Mouse (Mus musculus) frontal cortex, postnatal 14 days (tissue): ENCODE results near the gene Slc9a5.

Experiments
- DNase-seq, 2 experiments: peaks; one replicate each; pipeline ENCODE4 v3.0.0; 2022; ENCODE audit warnings: low spot score in 2 of 2

Slc9a5 gene

GRCm38 (mm10) chr8:105326141-105326672 is 22.4 kb upstream of the Slc9a5 start, which contains the start of the genes Lrrc29 and Tmem208:
Lrrc29 (minus strand) TSS chr8:105326278.
Tmem208 (plus strand) TSS chr8:105326354.
- DNase-seq = peak; percentile 95 to 97

- no peak for DNase-seq
Observed at GRCm38 (mm10) chr8:105326968-105327367, 21.7 kb upstream of the Slc9a5 start.

DNA sequence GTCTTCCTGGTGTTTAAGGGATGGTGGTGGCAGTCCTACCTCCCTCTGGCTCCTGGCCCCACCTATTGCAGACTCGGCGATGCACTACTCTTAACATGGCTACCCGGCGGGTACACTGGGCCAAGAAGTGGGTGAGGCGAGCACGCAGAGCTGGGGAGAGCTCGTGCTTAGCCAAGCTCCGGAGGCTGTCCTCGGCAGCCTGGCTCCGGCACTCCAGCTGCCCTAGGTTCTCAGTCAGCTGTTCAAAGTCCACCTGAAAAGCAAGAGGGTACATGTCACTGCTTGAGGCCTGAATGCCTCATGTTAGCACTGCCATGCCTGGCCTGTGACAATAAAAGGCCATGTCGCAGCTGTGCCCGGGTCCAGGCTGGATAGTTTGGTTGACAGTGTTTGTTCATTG is 18.3 kb upstream of the Slc9a5 start:
- no peak for DNase-seq

- DNase-seq = no peak
Observed at GRCm38 (mm10) chr8:105331469-105331868, 17.2 kb upstream of the Slc9a5 start.

GRCm38 (mm10) chr8:105331931-105332330 is 16.7 kb upstream of the Slc9a5 start:
- no peak for DNase-seq

DNA sequence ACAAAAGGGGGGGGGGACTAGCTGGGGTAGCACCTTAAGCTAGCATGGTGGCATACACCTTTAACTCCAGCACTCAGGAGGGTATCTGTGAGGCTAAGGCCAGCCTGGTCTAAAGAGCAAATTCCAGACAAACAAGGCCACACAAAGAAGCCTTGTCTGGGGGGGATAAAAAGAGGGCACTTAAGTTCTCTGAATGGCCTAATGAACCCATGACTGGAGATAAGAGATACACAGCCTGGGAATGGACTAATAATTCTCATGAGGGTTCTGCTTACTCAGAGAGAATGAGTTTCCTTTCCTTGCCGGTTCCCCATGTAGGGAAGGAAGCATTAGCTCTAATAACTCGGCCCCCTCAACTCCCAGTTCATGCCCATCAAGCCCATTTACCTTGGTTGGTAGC is 16.1 kb upstream of the Slc9a5 start:
- no peak for DNase-seq

DNA sequence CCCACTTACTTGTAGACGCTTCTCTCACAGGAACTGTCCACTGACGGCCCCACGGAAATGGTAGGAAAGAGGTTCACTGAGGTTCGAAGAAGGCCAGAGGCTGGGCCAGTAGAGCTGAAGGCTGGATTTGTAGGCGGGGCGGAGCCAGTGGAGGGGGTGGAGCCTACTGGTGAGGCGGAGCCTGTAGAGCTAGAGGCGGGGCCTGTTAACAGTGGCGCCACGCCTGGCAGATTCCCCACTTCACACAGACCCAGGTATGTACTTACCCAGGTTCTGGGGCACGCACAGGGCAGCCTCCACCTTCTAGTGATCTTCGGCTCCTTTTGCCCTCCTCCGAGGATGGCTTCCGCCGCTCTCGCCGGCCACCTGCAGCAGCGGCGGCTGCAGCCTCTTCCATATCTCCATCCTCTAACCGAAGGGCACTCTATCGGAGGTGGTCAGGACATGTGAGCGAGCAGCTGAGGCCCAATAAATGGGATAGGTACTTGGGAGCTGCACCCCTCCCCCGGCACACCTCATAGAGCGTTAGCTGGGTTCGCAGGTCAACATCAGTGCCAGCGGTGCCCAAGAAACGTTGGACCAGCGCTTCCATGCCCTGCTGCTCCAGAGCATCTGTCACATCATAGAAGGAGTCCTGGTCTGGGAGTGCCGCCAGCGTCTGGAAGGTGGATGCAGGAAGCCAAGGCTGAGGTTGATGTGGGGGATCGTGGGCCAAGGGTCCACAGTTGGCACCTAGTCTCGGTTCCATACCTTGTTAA is 12.1 kb upstream of the Slc9a5 start:
- DNase-seq = no peak

GRCm38 (mm10) chr8:105338992-105339391 is 9.7 kb upstream of the Slc9a5 start:
- no peak for DNase-seq

GRCm38 (mm10) chr8:105339886-105340635 is 8.6 kb upstream of the Slc9a5 start:
- no peak for DNase-seq

DNA sequence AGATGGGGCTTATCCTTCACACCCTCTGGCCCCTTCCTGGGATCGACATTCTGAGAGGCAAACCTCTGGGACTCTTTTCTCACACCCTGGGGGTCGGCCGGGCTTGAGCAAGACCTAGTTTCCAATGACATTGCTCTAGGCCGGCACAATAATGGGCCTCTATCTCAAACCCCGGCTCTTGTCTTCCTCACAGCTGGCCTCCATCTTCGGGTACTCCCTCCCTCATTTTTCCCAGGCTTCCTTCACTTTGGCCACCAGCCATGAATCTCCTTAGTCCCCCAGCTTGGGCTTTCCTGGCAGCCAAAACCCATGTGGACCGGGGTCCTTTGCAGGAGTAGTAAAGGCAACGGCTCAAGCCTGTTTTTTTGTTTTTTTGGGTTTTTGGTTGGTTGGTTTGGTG is 7.2 kb upstream of the Slc9a5 start:
- DNase-seq = no peak

DNA sequence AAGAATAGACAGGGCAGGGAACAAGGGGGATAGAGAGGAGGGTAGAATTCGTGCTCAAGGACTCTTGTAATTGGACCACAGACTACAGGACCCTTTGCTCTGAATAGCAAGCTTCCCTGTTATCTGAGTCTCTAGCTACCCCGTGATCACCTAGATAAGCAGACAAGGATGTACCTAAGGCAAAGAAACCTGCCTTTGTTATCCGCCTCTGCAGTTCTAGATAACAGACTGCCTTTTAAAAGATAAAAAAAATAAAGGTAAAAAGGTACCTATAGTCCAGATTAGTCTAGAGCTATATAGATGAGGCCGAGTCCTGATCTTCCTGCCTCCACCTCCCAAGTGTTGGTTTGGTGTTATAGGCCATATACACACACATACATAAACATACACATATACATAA is 5.9 kb upstream of the Slc9a5 start:
- no peak for DNase-seq

DNA sequence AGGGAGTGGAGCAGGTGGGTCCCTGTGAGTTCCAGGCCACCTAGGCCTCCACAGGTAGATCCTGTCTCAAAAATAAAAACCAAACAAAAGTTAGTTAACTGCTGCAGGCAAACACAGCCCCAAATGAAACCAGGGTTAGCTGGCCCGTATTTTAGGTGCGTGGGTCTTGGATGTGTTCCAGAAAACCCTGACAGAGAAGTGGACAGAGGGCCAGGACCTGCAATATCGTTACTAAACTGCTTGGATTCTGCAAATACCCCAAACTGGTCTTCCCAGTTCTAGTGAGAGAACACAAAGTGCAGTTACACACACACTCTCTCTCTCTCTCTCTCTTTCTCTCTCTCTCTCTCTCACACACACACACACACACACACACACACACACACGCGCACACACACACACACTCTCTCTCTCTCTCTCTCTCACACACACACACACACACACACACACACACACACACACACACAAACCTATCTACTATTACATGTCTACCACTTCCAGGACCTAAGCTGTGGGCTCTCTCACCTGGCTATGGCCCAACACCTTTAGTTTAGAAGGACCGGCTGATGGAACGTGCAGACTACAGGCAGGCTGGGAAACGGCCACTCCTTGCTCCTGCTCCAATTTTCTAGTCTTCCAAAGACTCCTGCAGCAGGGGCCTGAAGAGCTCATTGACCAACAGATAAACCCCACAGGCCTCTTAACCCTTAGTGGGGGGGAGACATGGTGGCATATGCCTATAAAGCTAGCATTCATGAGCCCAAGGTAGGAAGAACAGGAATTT is 4.7 kb upstream of the Slc9a5 start:
- DNase-seq = no peak

GRCm38 (mm10) chr8:105345061-105345975 is 3.3 kb upstream of the Slc9a5 start:
- DNase-seq = no peak

- DNase-seq = peak in 1 of 2 experiments; percentile 33
Observed at GRCm38 (mm10) chr8:105346611-105347427, 1.8 kb upstream of the Slc9a5 start.

GRCm38 (mm10) chr8:105347428-105348221 is 1.0 kb upstream of the Slc9a5 start, which contains the start of gene Fhod1:
Fhod1 (minus strand) TSS chr8:105347953.
- peak; percentile 81 to 82 for DNase-seq

- DNase-seq = no peak
Observed at GRCm38 (mm10) chr8:105349096-105349771, 591 bp downstream of the Slc9a5 start.

- DNase-seq = no peak
Observed at GRCm38 (mm10) chr8:105350186-105350585, 1.5 kb downstream of the Slc9a5 start.

- no peak for DNase-seq
Observed at GRCm38 (mm10) chr8:105353583-105354135, 5.0 kb downstream of the Slc9a5 start.
